Mouse (Mus musculus) B cell, adult 62 days (primary cell): ENCODE data around the gene Gimap7. TPM values are rescaled to one million over a fixed set of nuclear protein-coding genes. Genes with fewer than 3 reads are reported as not detected.

Experiments
- total RNA-seq: library from RNA; stranded (reverse); gene quantifications from 4 replicates; pipeline ENCODE4 v1.2.4, GENCODE M21; 2023

Gimap7 gene
- total RNA-seq, result 85.1 to 98.1 TPM (median 90.2 TPM) in 4 replicates

GRCm38 (mm10) chr6:48718455-48718854, at the start of gene Gimap7, which contains the start of gene Gm28053:
TSS of gene Gimap7 (plus strand) at chr6:48718621.
TSS of gene Gm28053 (plus strand) at chr6:48718607.

GRCm38 (mm10) chr6:48675931-48676859, 42.2 kb upstream of the Gimap7 start, which contains the start of gene Gimap9:
TSS of gene Gimap9 (plus strand) at chr6:48676129.

GRCm38 (mm10) chr6:48684319-48684718, 34.1 kb upstream of the Gimap7 start, which contains the start of gene Gimap4:
TSS of gene Gimap4 (plus strand) at chr6:48684549.

GRCm38 (mm10) chr6:48738961-48739779, 20.7 kb downstream of the Gimap7 start, which contains the start of gene Gimap1:
TSS of gene Gimap1 (plus strand) at chr6:48739054.

GRCm38 (mm10) chr6:48745959-48746889, 27.8 kb downstream of the Gimap7 start, which contains the start of gene Gimap5:
TSS of gene Gimap5 (plus strand) at chr6:48746197.

GRCm38 (mm10) chr6:48770696-48771095, 52.3 kb downstream of the Gimap7 start, which contains the start of gene Gimap3:
TSS of gene Gimap3 (minus strand) at chr6:48770851.

Other genes starting within 250 kb of the Gimap7 start
- gene Atp6v0e2, start 181.0 kb upstream of the Gimap7 start, total RNA-seq, result 0.60 to 1.6 TPM (median 0.81 TPM) in 3 of 4 replicates, not detected in the other
- gene Lrrc61, start 163.8 kb upstream of the Gimap7 start, total RNA-seq, result 37.3 to 57.1 TPM (median 41.3 TPM) in 4 replicates
- 0.86 to 0.88 TPM in 2 of 4 replicates, not detected in the others for gene Rarres2, start 145.8 kb upstream of the Gimap7 start, total RNA-seq
- not detected in 4 replicates for gene Gm45021, start 129.0 kb upstream of the Gimap7 start, total RNA-seq
- 5.2 to 8.7 TPM (median 7.0 TPM) in 4 replicates for gene Repin1, start 124.7 kb upstream of the Gimap7 start, total RNA-seq
- gene Gm44965, start 124.7 kb upstream of the Gimap7 start, total RNA-seq, result 3.2 to 4.3 TPM in 2 of 4 replicates, not detected in the others
- 2.6 to 7.6 TPM (median 3.5 TPM) in 4 replicates for gene Zfp775, start 116.6 kb upstream of the Gimap7 start, total RNA-seq
- 0.15 TPM in 1 of 4 replicates, not detected in the others for gene AI854703, start 91.9 kb upstream of the Gimap7 start, total RNA-seq
- 120 to 134 TPM (median 126 TPM) in 4 replicates for gene Gimap8, start 71.4 kb upstream of the Gimap7 start, total RNA-seq
- gene Gimap9, start 42.5 kb upstream of the Gimap7 start, total RNA-seq, result 43.3 to 49.9 TPM (median 44.9 TPM) in 4 replicates
- gene Gimap4, start 34.1 kb upstream of the Gimap7 start, total RNA-seq, result 125 to 156 TPM (median 132 TPM) in 4 replicates
- 1,215 to 1,315 TPM (median 1,252 TPM) in 4 replicates for gene Gimap6, start 10.4 kb upstream of the Gimap7 start, total RNA-seq
- 34.6 to 42.0 TPM (median 40.8 TPM) in 4 replicates for gene Gm28053, start within 50 bp of the Gimap7 start, total RNA-seq
- 111 to 129 TPM (median 124 TPM) in 4 replicates for gene Gimap1, start 20.4 kb downstream of the Gimap7 start, total RNA-seq
- gene Gimap5, start 27.6 kb downstream of the Gimap7 start, total RNA-seq, result 100 to 107 TPM (median 105 TPM) in 4 replicates
- gene Gimap3, start 52.2 kb downstream of the Gimap7 start, total RNA-seq, result 155 to 167 TPM (median 164 TPM) in 4 replicates
- gene Tmem176a, start 122.3 kb downstream of the Gimap7 start, total RNA-seq, result 0.78 to 1.4 TPM (median 1.3 TPM) in 4 replicates
- gene Tmem176b, start 122.9 kb downstream of the Gimap7 start, total RNA-seq, result 1.8 to 3.5 TPM (median 2.7 TPM) in 4 replicates
- not detected in 4 replicates for gene Aoc1, start 154.3 kb downstream of the Gimap7 start, total RNA-seq
- gene 1600015I10Rik, start 211.3 kb downstream of the Gimap7 start, total RNA-seq, result not detected in 4 replicates